Mouse (Mus musculus) heart, postnatal 10 days (tissue): ENCODE measurements around the gene Pnpla2. TPM values are rescaled to one million over a fixed set of nuclear protein-coding genes. Genes with fewer than 3 reads are reported as not detected.

ENCODE experiments used
- DNase-seq, 2 experiments: peaks; one replicate each; pipeline ENCODE4 v3.0.0; 2021
- intact Hi-C: fragments of 180-260 bp; cut with DNase I; formaldehyde crosslinking; loops from one replicate; pipeline ENCODE4 v1.15.1; 2025
- total RNA-seq, 2 experiments: library from RNA; stranded (reverse); gene quantifications; 2 replicates each; pipeline ENCODE4 v1.2.3; 2021

The Pnpla2 gene
- total RNA-seq, 2 experiments from 2014 or later = 244 to 353 TPM

- peak; percentile 53 for DNase-seq
Measured at GRCm38 (mm10) chr7:141466045-141466394, 11.0 kb downstream of the Pnpla2 start.

GRCm38 (mm10) chr7:141466607-141467148 lies 11.7 kb downstream of the Pnpla2 start:
- no peak for DNase-seq
- intact Hi-C loops = no loop called here

More at GRCm38 (mm10) chr7:141466045-141466394, 11.0 kb downstream of the Pnpla2 start:
- intact Hi-C loops = no loop called here

- intact Hi-C loops = no loop called here
- DNase-seq = peak; percentile 94
Measured at GRCm38 (mm10) chr7:141467230-141468030, 12.4 kb downstream of the Pnpla2 start, which contains the start of gene Cd151. Cd151 (plus strand) TSS chr7:141467392.

GRCm38 (mm10) chr7:141468164-141468521 lies 13.1 kb downstream of the Pnpla2 start:
- intact Hi-C loops = no loop called here
- peak; percentile 59 to 73 for DNase-seq

- intact Hi-C loops = no loop called here
- peak; percentile 82 to 86 for DNase-seq
Measured at GRCm38 (mm10) chr7:141468522-141469211, 13.7 kb downstream of the Pnpla2 start.

GRCm38 (mm10) chr7:141469352-141469751 lies 14.4 kb downstream of the Pnpla2 start:
- intact Hi-C loops = no loop called here
- DNase-seq = no peak

GRCm38 (mm10) chr7:141469901-141470636 lies 15.1 kb downstream of the Pnpla2 start:
- intact Hi-C loops = no loop called here
- DNase-seq = peak in 1 of 2 experiments; percentile 63

- intact Hi-C loops = no loop called here
- no peak for DNase-seq
Measured at GRCm38 (mm10) chr7:141470637-141470944, 15.6 kb downstream of the Pnpla2 start.

GRCm38 (mm10) chr7:141471236-141471635 lies 16.2 kb downstream of the Pnpla2 start:
- DNase-seq = no peak
- intact Hi-C loops = no loop called here

- no peak for DNase-seq
- intact Hi-C loops = no loop called here
Measured at GRCm38 (mm10) chr7:141472226-141472625, 17.2 kb downstream of the Pnpla2 start.

GRCm38 (mm10) chr7:141472763-141473162 lies 17.8 kb downstream of the Pnpla2 start:
- intact Hi-C loops = no loop called here
- DNase-seq = no peak

GRCm38 (mm10) chr7:141474160-141474559 lies 19.2 kb downstream of the Pnpla2 start:
- intact Hi-C loops = no loop called here
- no peak for DNase-seq

GRCm38 (mm10) chr7:141475011-141475804 lies 20.2 kb downstream of the Pnpla2 start, which contains the start of the genes Polr2l and Tspan4:
Polr2l (minus strand) TSS chr7:141475132.
Tspan4 (plus strand) TSS chr7:141475240.
- peak; percentile 90 to 91 for DNase-seq
- intact Hi-C loops = no loop called here

GRCm38 (mm10) chr7:141475805-141476158 lies 20.8 kb downstream of the Pnpla2 start:
- intact Hi-C loops = no loop called here
- no peak for DNase-seq

- peak; percentile 89 to 93 for DNase-seq
- intact Hi-C loops = no loop called here
Measured at GRCm38 (mm10) chr7:141476226-141476980, 21.4 kb downstream of the Pnpla2 start.

- intact Hi-C loops = no loop called here
- no peak for DNase-seq
Measured at GRCm38 (mm10) chr7:141476981-141477370, 22.0 kb downstream of the Pnpla2 start.

GRCm38 (mm10) chr7:141477578-141478269 lies 22.7 kb downstream of the Pnpla2 start:
- intact Hi-C loops = no loop called here
- no peak for DNase-seq

GRCm38 (mm10) chr7:141478270-141478748 lies 23.3 kb downstream of the Pnpla2 start:
- intact Hi-C loops = no loop called here
- DNase-seq = peak in 1 of 2 experiments; percentile 36
